Mouse (Mus musculus) forebrain, embryonic 16.5 days (tissue): ENCODE measurements at regions not wholly inside any gene's neighbourhood (a gene's known extent, or its start where the extent isn't known, plus 50 kb on each side); places are given as distances from the start of the nearest gene placed in this dataset.

ENCODE experiments used
- ATAC-seq: fragments of 200-750 bp; cut with Nextera tagmentation; 2 replicates; pipeline ENCODE4 v1.8.0; 2017; ENCODE audit warnings: mild to moderate bottlenecking, moderate library complexity
- H3K27ac ChIP-seq: fragments of 300-500 bp; sonication (generic); 2 replicates; pipeline ENCODE4 v1.5.1; 2014; ENCODE audit warnings: low read length, control low read depth
- H3K27me3 ChIP-seq: fragments of 300-500 bp; sonication (generic); replicated peaks from 2 replicates; pipeline ENCODE4 v1.6.1; 2014; ENCODE audit warnings: low read length; ENCODE audit not compliant: control insufficient read depth, insufficient read depth
- H3K36me3 ChIP-seq: fragments of 300-500 bp; sonication (generic); 2 replicates; pipeline ENCODE4 v1.6.1; 2014; ENCODE audit not compliant: control insufficient read depth, insufficient read depth
- H3K4me1 ChIP-seq: fragments of 300-500 bp; sonication (generic); replicated peaks from 2 replicates; pipeline ENCODE4 v1.6.1; 2014; ENCODE audit warnings: low read length; ENCODE audit not compliant: control insufficient read depth, insufficient read depth
- H3K4me2 ChIP-seq: fragments of 300-500 bp; sonication (generic); 2 replicates; pipeline ENCODE4 v1.6.1; 2014; ENCODE audit warnings: mild to moderate bottlenecking, low read length, control low read depth
- H3K4me3 ChIP-seq: fragments of 300-500 bp; sonication (generic); replicated peaks from 2 replicates; pipeline ENCODE4 v1.5.1; 2014; ENCODE audit warnings: mild to moderate bottlenecking, low read length, control low read depth
- H3K9ac ChIP-seq: fragments of 300-500 bp; sonication (generic); replicated peaks from 2 replicates; pipeline ENCODE4 v1.6.1; 2014; ENCODE audit warnings: low read depth, low read length, control low read depth
- H3K9me3 ChIP-seq: fragments of 300-500 bp; sonication (generic); 2 replicates; pipeline ENCODE4 v1.6.1; 2016; ENCODE audit warnings: low read length; ENCODE audit not compliant: control insufficient read depth
- WGBS: fragments of 180-500 bp; shearing (Covaris S2); extraction: QIAGEN DNeasy Blood & Tissue Kit; methylation state at CpG from one replicate; pipeline ENCODE4 v1.1.7; 2014; 5-methylcytosine and 5-hydroxymethylcytosine counted together

DNA sequence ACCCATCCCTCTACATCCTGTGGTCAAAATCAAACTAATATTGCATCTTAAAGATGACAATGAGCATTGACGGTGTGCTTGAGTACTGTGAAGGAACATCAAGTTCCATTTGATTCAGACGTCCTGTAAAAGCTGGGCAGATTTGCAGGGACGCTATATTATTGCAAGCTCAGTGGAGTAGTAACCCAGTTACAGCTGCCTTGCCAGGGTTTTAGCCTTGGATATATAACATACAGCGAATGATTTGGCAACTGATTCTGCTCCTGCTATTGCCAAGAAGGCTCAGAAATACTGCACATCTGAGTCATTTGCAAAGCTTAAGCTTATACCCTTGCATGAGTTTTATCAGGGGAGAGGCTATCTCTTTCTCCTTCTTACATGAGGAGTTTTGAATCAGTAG lies 262.4 kb upstream of the Apob start:
- no peak for ATAC-seq
- Histone ChIP-seq H3K27ac (no peak overlapping the region), H3K9me3 (no peaks in the 10 kb centered on the region), H3K4me3 (no peak overlapping the region), H3K36me3 (no peaks in the 10 kb centered on the region), H3K27me3 (no peaks in the 10 kb centered on the region), H3K4me2 (no peak overlapping the region), H3K4me1 (no peaks in the 10 kb centered on the region), H3K9ac (no peak overlapping the region)
- WGBS: 78% methylated on average over 4 of the region's 4 CpGs

DNA sequence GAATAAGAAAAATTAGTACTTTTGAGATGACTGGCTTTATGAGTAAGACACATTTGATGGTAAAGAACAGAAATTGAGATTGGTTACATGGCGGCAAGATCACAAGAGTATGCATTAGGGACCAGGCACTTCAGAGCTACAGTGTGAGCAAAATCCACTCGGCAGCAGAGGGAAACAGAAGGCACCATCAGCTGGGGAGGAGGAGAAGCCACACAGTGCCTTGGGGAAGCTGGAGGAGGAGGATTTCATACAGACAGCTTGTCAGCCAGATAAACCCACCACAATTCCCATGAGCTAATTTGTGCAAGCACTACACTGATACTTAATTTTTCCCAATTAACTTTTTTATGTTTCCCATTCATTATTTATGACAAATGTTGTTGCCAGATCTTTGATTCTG lies 258.9 kb upstream of the Apob start:
- Histone ChIP-seq H3K27me3 (no peaks in the 10 kb centered on the region), H3K4me2 (no peak overlapping the region), H3K27ac (no peak overlapping the region), H3K9ac (no peak overlapping the region), H3K9me3 (no peaks in the 10 kb centered on the region), H3K36me3 (no peaks in the 10 kb centered on the region), H3K4me1 (no peaks in the 10 kb centered on the region), H3K4me3 (no peak overlapping the region)
- 60% methylated on average over 2 of the region's 2 CpGs for WGBS
- ATAC-seq: 0 out of 2 replicates have a peak, but pooled peaks have one; percentile 45

GRCm38 (mm10) chr12:7719080-7719479 lies 258.4 kb upstream of the Apob start:
- WGBS: 75% methylated on average over 4 of the region's 4 CpGs
- Histone ChIP-seq H3K36me3 (no peaks in the 10 kb centered on the region), H3K27ac (no peak overlapping the region), H3K4me3 (no peak overlapping the region), H3K27me3 (no peaks in the 10 kb centered on the region), H3K4me2 (no peak overlapping the region), H3K4me1 (no peaks in the 10 kb centered on the region), H3K9ac (no peak overlapping the region), H3K9me3 (no peaks in the 10 kb centered on the region)
- no peak for ATAC-seq

GRCm38 (mm10) chr12:7724992-7725391 lies 252.5 kb upstream of the Apob start:
- no peak overlapping the region for H3K9ac ChIP-seq
- no peak overlapping the region for H3K4me3 ChIP-seq
- H3K36me3 ChIP-seq: no peaks in the 10 kb centered on the region
- no peak for ATAC-seq
- H3K27me3 ChIP-seq: no peaks in the 10 kb centered on the region
- H3K4me1 ChIP-seq: no peaks in the 10 kb centered on the region
- H3K9me3 ChIP-seq: no peaks in the 10 kb centered on the region
- H3K27ac ChIP-seq: no peak overlapping the region
- WGBS: 55% methylated on average over 3 of the region's 3 CpGs
- H3K4me2 ChIP-seq: no peak overlapping the region

DNA sequence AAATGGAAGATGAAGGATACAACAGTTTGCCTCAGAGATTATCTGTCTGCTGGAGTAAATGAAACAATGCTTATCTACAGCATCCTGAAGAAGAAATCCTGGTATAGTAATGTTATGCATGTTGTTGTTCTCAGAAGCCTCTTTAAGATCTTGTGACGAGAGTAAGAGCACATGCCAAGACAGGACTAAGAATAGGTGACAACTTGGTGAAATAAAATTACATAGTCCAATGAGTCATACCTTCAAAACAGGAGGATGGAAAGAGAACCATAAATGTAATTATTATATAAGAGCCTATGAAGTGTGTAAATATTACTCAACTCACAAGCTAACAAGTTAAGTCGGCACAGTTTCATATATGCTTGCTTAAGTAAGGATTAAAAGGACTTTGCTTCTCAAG lies 239.4 kb upstream of the Apob start:
- 90% methylated on average over 2 of the region's 2 CpGs for WGBS
- Histone ChIP-seq H3K27me3 (no peaks in the 10 kb centered on the region), H3K9me3 (no peaks in the 10 kb centered on the region), H3K4me2 (no peak overlapping the region), H3K27ac (no peak overlapping the region), H3K4me1 (no peaks in the 10 kb centered on the region), H3K9ac (no peak overlapping the region), H3K36me3 (no peaks in the 10 kb centered on the region), H3K4me3 (no peak overlapping the region)
- no peak for ATAC-seq

GRCm38 (mm10) chr12:7738629-7739351 lies 238.7 kb upstream of the Apob start:
- Histone ChIP-seq H3K9ac (no peak overlapping the region), H3K36me3 (no peaks in the 10 kb centered on the region), H3K4me3 (no peak overlapping the region), H3K27ac (no peak overlapping the region), H3K4me1 (no peaks in the 10 kb centered on the region), H3K9me3 (no peaks in the 10 kb centered on the region), H3K4me2 (no peak overlapping the region), H3K27me3 (no peaks in the 10 kb centered on the region)
- no peak for ATAC-seq
- 52% methylated on average over 3 of the region's 3 CpGs for WGBS

GRCm38 (mm10) chr12:7739352-7739994 lies 238.0 kb upstream of the Apob start:
- WGBS: 64% methylated on average over 5 of the region's 5 CpGs
- no peak overlapping the region for H3K4me3 ChIP-seq
- H3K4me1 ChIP-seq: no peaks in the 10 kb centered on the region
- H3K4me2 ChIP-seq: no peak overlapping the region
- no peaks in the 10 kb centered on the region for H3K9me3 ChIP-seq
- no peaks in the 10 kb centered on the region for H3K27me3 ChIP-seq
- ATAC-seq: no peak
- no peak overlapping the region for H3K27ac ChIP-seq
- H3K9ac ChIP-seq: no peak overlapping the region
- no peaks in the 10 kb centered on the region for H3K36me3 ChIP-seq

DNA sequence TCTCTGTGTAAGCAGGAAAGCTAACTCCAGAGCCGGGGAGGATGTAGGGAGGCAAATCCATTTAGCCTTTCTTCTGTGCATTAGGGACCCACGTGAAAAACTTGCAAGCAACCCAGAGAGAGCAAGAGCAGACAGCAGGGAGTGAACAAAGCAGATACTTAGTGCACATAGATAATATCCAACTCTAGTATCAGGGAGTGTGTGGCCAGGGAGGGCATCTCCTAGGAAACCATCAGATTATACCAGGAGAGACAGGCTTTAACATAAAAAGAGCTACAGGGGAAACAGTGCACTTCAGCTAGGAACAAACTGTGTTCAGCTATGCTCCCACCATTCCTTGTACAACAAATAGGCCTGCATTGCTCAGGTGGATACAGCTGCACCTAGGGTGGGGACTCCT lies 230.7 kb upstream of the Apob start:
- Histone ChIP-seq H3K9ac (no peak overlapping the region), H3K4me1 (peaks cover 5% of the 10 kb centered on the region), H3K4me2 (no peak overlapping the region), H3K27ac (no peak overlapping the region), H3K36me3 (no peaks in the 10 kb centered on the region), H3K27me3 (no peaks in the 10 kb centered on the region), H3K4me3 (no peak overlapping the region), H3K9me3 (no peaks in the 10 kb centered on the region)
- ATAC-seq: no peak
- 39% methylated on average over 2 of the region's 2 CpGs for WGBS

- Histone ChIP-seq H3K27me3 (no peaks in the 10 kb centered on the region), H3K36me3 (no peaks in the 10 kb centered on the region), H3K4me3 (no peak overlapping the region), H3K27ac (no peak overlapping the region), H3K4me1 (peaks cover 5% of the 10 kb centered on the region), H3K4me2 (no peak overlapping the region), H3K9me3 (no peaks in the 10 kb centered on the region), H3K9ac (no peak overlapping the region)
- 33% methylated on average over 5 of the region's 5 CpGs for WGBS
- peak; percentile 82 for ATAC-seq
Measured at GRCm38 (mm10) chr12:7749319-7750238, 227.9 kb upstream of the Apob start.
